Mouse (Mus musculus): ENCODE data around the gene Ube2k. TPM values are rescaled to one million over a fixed set of nuclear protein-coding genes. Genes with fewer than 3 reads are reported as not detected.

Ube2k gene
- polyA plus RNA-seq, 1 experiment, result 95.3 TPM

GRCm38 (mm10) chr5:65557109-65557508 is 20.1 kb downstream of the Ube2k start:
- H3K79me2 ChIP-seq (ENCODE audit: control insufficient read depth, insufficient read depth), result peaks cover 98% of the 10 kb centered on the region
- no peak overlapping the region for H3K4me2 ChIP-seq (ENCODE audit: low read depth)
- no peak overlapping the region for H3K4me3 ChIP-seq
- TF ChIP-seq MYOG (IDR thresholded peaks at IDR 0.05; ENCODE audit: control insufficient read depth in 1 of 3, insufficient read depth in 1 of 3, insufficient read length in 2 of 3, low read depth in 2 of 3) (no peak), SRF (IDR thresholded peaks at IDR 0.05; ENCODE audit: control insufficient read depth, insufficient read length, low read depth) (no peak), POLR2A (IDR thresholded peaks at IDR 0.05; ENCODE audit: insufficient read length, low read depth) (no peak), REST (IDR thresholded peaks at IDR 0.05; ENCODE audit: insufficient read depth, insufficient read length) (no peak), E2F4 (IDR thresholded peaks at IDR 0.05; ENCODE audit: insufficient read depth) (no peak), CEBPB (IDR thresholded peaks at IDR 0.05; ENCODE audit: insufficient read depth, poor library complexity, severe bottlenecking) (no peak), TCF12 (IDR thresholded peaks at IDR 0.05; ENCODE audit: insufficient read depth, poor library complexity, severe bottlenecking) (no peak), MYOD1 (IDR thresholded peaks at IDR 0.05; ENCODE audit: control insufficient read depth in 1 of 3, insufficient read length in 2 of 3, low read depth in 2 of 3) (no peak), TCF3 (IDR thresholded peaks at IDR 0.05; ENCODE audit: insufficient read length, low read depth) (no peak), POLR2AphosphoS2 (IDR thresholded peaks at IDR 0.05; ENCODE audit: insufficient read length, low read depth) (no peak), MAX (IDR thresholded peaks at IDR 0.05; ENCODE audit: low read depth) (no peak), USF1 (IDR thresholded peaks at IDR 0.05; ENCODE audit: low read depth) (no peak)
- no peaks in the 10 kb centered on the region for H3K27me3 ChIP-seq (ENCODE audit: control insufficient read depth, insufficient read depth, insufficient read length)
- no peak overlapping the region for H3ac ChIP-seq (ENCODE audit: control insufficient read depth, insufficient read length)
- H3K36me3 ChIP-seq (ENCODE audit: control insufficient read depth, insufficient read depth), result no peaks in the 10 kb centered on the region

- H3K36me3 ChIP-seq (ENCODE audit: control insufficient read depth, insufficient read depth), result peaks cover 3% of the 10 kb centered on the region
- peaks cover 98% of the 10 kb centered on the region for H3K79me2 ChIP-seq (ENCODE audit: control insufficient read depth, insufficient read depth)
- H3K4me2 ChIP-seq (ENCODE audit: low read depth), result no peak overlapping the region
- H3K4me3 ChIP-seq, result no peak overlapping the region
- TF ChIP-seq MYOD1 (IDR thresholded peaks at IDR 0.05; ENCODE audit: control insufficient read depth in 1 of 3, insufficient read length in 2 of 3, low read depth in 2 of 3) (no peak), POLR2A (IDR thresholded peaks at IDR 0.05; ENCODE audit: insufficient read length, low read depth) (no peak), TCF3 (IDR thresholded peaks at IDR 0.05; ENCODE audit: insufficient read length, low read depth) (no peak)
- H3K27me3 ChIP-seq (ENCODE audit: control insufficient read depth, insufficient read depth, insufficient read length), result no peaks in the 10 kb centered on the region
- no peak overlapping the region for H3ac ChIP-seq (ENCODE audit: control insufficient read depth, insufficient read length)
These were observed 24.3 kb downstream of the Ube2k start for GRCm38 (mm10) chr5:65561125-65561893.

GRCm38 (mm10) chr5:65565486-65565885 is 28.5 kb downstream of the Ube2k start:
- H3K4me3 ChIP-seq, result no peak overlapping the region
- H3K36me3 ChIP-seq (ENCODE audit: control insufficient read depth, insufficient read depth), result peaks cover 12% of the 10 kb centered on the region
- TF ChIP-seq MYOG (IDR thresholded peaks at IDR 0.05; ENCODE audit: control insufficient read depth in 1 of 3, insufficient read depth in 1 of 3, insufficient read length in 2 of 3, low read depth in 2 of 3), result no peak
- TF ChIP-seq MYOD1 (IDR thresholded peaks at IDR 0.05; ENCODE audit: control insufficient read depth in 1 of 3, insufficient read length in 2 of 3, low read depth in 2 of 3), result no peak
- no peak for TF ChIP-seq REST (IDR thresholded peaks at IDR 0.05; ENCODE audit: insufficient read depth, insufficient read length)
- TF ChIP-seq SRF (IDR thresholded peaks at IDR 0.05; ENCODE audit: control insufficient read depth, insufficient read length, low read depth), result no peak
- TF ChIP-seq USF1 (IDR thresholded peaks at IDR 0.05; ENCODE audit: low read depth), result no peak
- TF ChIP-seq CEBPB (IDR thresholded peaks at IDR 0.05; ENCODE audit: insufficient read depth, poor library complexity, severe bottlenecking), result no peak
- TF ChIP-seq E2F4 (IDR thresholded peaks at IDR 0.05; ENCODE audit: insufficient read depth), result no peak
- TF ChIP-seq TCF3 (IDR thresholded peaks at IDR 0.05; ENCODE audit: insufficient read length, low read depth), result no peak
- no peak for TF ChIP-seq POLR2A (IDR thresholded peaks at IDR 0.05; ENCODE audit: insufficient read length, low read depth)
- TF ChIP-seq POLR2AphosphoS2 (IDR thresholded peaks at IDR 0.05; ENCODE audit: insufficient read length, low read depth), result no peak
- no peak for TF ChIP-seq TCF12 (IDR thresholded peaks at IDR 0.05; ENCODE audit: insufficient read depth, poor library complexity, severe bottlenecking)
- no peak for TF ChIP-seq MAX (IDR thresholded peaks at IDR 0.05; ENCODE audit: low read depth)
- no peak overlapping the region for H3K4me2 ChIP-seq (ENCODE audit: low read depth)
- H3ac ChIP-seq (ENCODE audit: control insufficient read depth, insufficient read length), result no peak overlapping the region
- H3K27me3 ChIP-seq (ENCODE audit: control insufficient read depth, insufficient read depth, insufficient read length), result no peaks in the 10 kb centered on the region
- peaks cover 73% of the 10 kb centered on the region for H3K79me2 ChIP-seq (ENCODE audit: control insufficient read depth, insufficient read depth)

- Histone ChIP-seq H3K4me2 (ENCODE audit: low read depth) (no peak overlapping the region), H3K27me3 (ENCODE audit: control insufficient read depth, insufficient read depth, insufficient read length) (no peaks in the 10 kb centered on the region), H3K4me3 (no peak overlapping the region), H3ac (ENCODE audit: control insufficient read depth, insufficient read length) (no peak overlapping the region), H3K79me2 (ENCODE audit: control insufficient read depth, insufficient read depth) (peaks cover 40% of the 10 kb centered on the region), H3K36me3 (ENCODE audit: control insufficient read depth, insufficient read depth) (peaks cover 17% of the 10 kb centered on the region)
- TF ChIP-seq MAX (IDR thresholded peaks at IDR 0.05; ENCODE audit: low read depth), result no peak
- TF ChIP-seq CEBPB (IDR thresholded peaks at IDR 0.05; ENCODE audit: insufficient read depth, poor library complexity, severe bottlenecking), result no peak
- TF ChIP-seq SRF (IDR thresholded peaks at IDR 0.05; ENCODE audit: control insufficient read depth, insufficient read length, low read depth), result no peak
- TF ChIP-seq E2F4 (IDR thresholded peaks at IDR 0.05; ENCODE audit: insufficient read depth), result no peak
- TF ChIP-seq REST (IDR thresholded peaks at IDR 0.05; ENCODE audit: insufficient read depth, insufficient read length), result no peak
- TF ChIP-seq TCF12 (IDR thresholded peaks at IDR 0.05; ENCODE audit: insufficient read depth, poor library complexity, severe bottlenecking), result no peak
These were observed 37.8 kb downstream of the Ube2k start for GRCm38 (mm10) chr5:65574876-65575275.

- Histone ChIP-seq H3K27me3 (ENCODE audit: control insufficient read depth, insufficient read depth, insufficient read length) (no peaks in the 10 kb centered on the region), H3K4me3 (no peak overlapping the region), H3K36me3 (ENCODE audit: control insufficient read depth, insufficient read depth) (peaks cover 17% of the 10 kb centered on the region), H3K4me2 (ENCODE audit: low read depth) (no peak overlapping the region), H3K79me2 (ENCODE audit: control insufficient read depth, insufficient read depth) (peaks cover 31% of the 10 kb centered on the region), H3ac (ENCODE audit: control insufficient read depth, insufficient read length) (no peak overlapping the region)
- TF ChIP-seq POLR2A (IDR thresholded peaks at IDR 0.05; ENCODE audit: insufficient read length, low read depth) (no peak), E2F4 (IDR thresholded peaks at IDR 0.05; ENCODE audit: insufficient read depth) (no peak), POLR2AphosphoS2 (IDR thresholded peaks at IDR 0.05; ENCODE audit: insufficient read length, low read depth) (no peak), USF1 (IDR thresholded peaks at IDR 0.05; ENCODE audit: low read depth) (no peak), CEBPB (IDR thresholded peaks at IDR 0.05; ENCODE audit: insufficient read depth, poor library complexity, severe bottlenecking) (no peak), MYOG (IDR thresholded peaks at IDR 0.05; ENCODE audit: control insufficient read depth in 1 of 3, insufficient read depth in 1 of 3, insufficient read length in 2 of 3, low read depth in 2 of 3) (no peak), SRF (IDR thresholded peaks at IDR 0.05; ENCODE audit: control insufficient read depth, insufficient read length, low read depth) (no peak), TCF12 (IDR thresholded peaks at IDR 0.05; ENCODE audit: insufficient read depth, poor library complexity, severe bottlenecking) (no peak), MYOD1 (IDR thresholded peaks at IDR 0.05; ENCODE audit: control insufficient read depth in 1 of 3, insufficient read length in 2 of 3, low read depth in 2 of 3) (no peak), REST (IDR thresholded peaks at IDR 0.05; ENCODE audit: insufficient read depth, insufficient read length) (no peak), MAX (IDR thresholded peaks at IDR 0.05; ENCODE audit: low read depth) (no peak)
These were observed 38.9 kb downstream of the Ube2k start for GRCm38 (mm10) chr5:65575896-65576295.
